Comparison of ENCODE assay signal across 18 mouse cellular contexts in the genomic region with DNA sequence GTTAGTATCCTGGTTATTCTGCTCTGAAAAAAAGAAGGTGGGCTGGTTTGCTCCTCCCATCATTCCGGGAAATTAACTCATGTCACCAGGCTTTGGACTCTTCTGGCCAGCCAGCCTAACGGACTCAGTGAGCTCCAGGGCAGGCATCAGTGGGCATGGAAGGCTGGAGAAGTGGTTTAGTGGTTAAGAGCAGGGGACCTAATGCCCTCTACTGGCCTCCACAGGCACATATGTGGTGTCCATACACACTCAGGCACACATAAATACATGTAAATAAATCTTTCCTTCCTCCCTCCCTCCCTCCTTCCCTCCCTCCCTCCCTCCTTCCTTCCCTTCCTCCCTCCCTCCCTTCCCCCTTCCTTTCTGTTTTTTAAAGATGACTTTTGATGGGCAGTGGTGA. TPM values are rescaled to one million over a fixed set of nuclear protein-coding genes. Genes with fewer than 3 reads are reported as not detected.
DNase-seq lines count a peak whose midpoint lies in the region; ATAC-seq and TF ChIP-seq lines count a peak whose summit lies in the region.
"Had no signal": no experiment of that assay in that cellular context is flagged by ENCODE, and none has a peak within 500 bp of the region (broad histone marks: within the 10 kb centered on the region; RNA-seq: fewer than 3 reads in every experiment).

No protein-coding gene starts in this region.

- WGBS in hindbrain, postnatal 0 days: 25% methylated on average over 2 of the region's 2 CpGs
- WGBS in hindbrain, embryonic 16.5 days: 21% methylated on average over 2 of the region's 2 CpGs
- 41% methylated on average over 2 of the region's 2 CpGs for WGBS in liver, embryonic 12.5 days (ENCODE audit: insufficient replicate concordance)

- H3K4me2 ChIP-seq in hindbrain, postnatal 0 days (ENCODE audit: low read depth, low read length): no peak overlapping the region
- no peak overlapping the region for H3K4me2 ChIP-seq in hindbrain, embryonic 16.5 days (ENCODE audit: low read length)
- H3K4me2 ChIP-seq in liver, embryonic 12.5 days: peak overlapping the region; percentile 47

- no peak overlapping the region for H3K27ac ChIP-seq in hindbrain, postnatal 0 days
- no peak overlapping the region for H3K27ac ChIP-seq in hindbrain, embryonic 16.5 days (ENCODE audit: low read depth, low read length)
- H3K27ac ChIP-seq in liver, embryonic 12.5 days: no peak overlapping the region
- H3K27ac ChIP-seq: heart, embryonic 10.5 days had no signal

- no peaks in the 10 kb centered on the region for H3K9me3 ChIP-seq in hindbrain, postnatal 0 days (ENCODE audit: low read length)
- no peaks in the 10 kb centered on the region for H3K9me3 ChIP-seq in hindbrain, embryonic 16.5 days (ENCODE audit: control insufficient read depth, low read length)
- no peaks in the 10 kb centered on the region for H3K9me3 ChIP-seq in liver, embryonic 12.5 days (replicated peaks)
- H3K9me3 ChIP-seq: heart, embryonic 10.5 days; megakaryocyte, embryonic 14.5 days had no signal

- H3K4me1 ChIP-seq in hindbrain, postnatal 0 days (ENCODE audit: insufficient read depth, low read length): no peaks in the 10 kb centered on the region
- H3K4me1 ChIP-seq in hindbrain, embryonic 16.5 days (ENCODE audit: control insufficient read depth, insufficient read depth, low read depth, low read length): peaks cover 12% of the 10 kb centered on the region; the same call in 1 of the 2 replicates
- H3K4me1 ChIP-seq in liver, embryonic 12.5 days: peaks cover 24% of the 10 kb centered on the region
- H3K4me1 ChIP-seq: heart, embryonic 10.5 days had no signal

- H3K9ac ChIP-seq in hindbrain, postnatal 0 days (replicated peaks; ENCODE audit: low read length): no peak overlapping the region
- H3K9ac ChIP-seq in hindbrain, embryonic 16.5 days (ENCODE audit: low read depth, low read length): no peak overlapping the region
- no peak overlapping the region for H3K9ac ChIP-seq in liver, embryonic 12.5 days

- H3K27me3 ChIP-seq in hindbrain, postnatal 0 days (ENCODE audit: insufficient read depth, low read length): no peaks in the 10 kb centered on the region
- no peaks in the 10 kb centered on the region for H3K27me3 ChIP-seq in hindbrain, embryonic 16.5 days (replicated peaks; ENCODE audit: control insufficient read depth, insufficient read depth, low read length)
- no peaks in the 10 kb centered on the region for H3K27me3 ChIP-seq in liver, embryonic 12.5 days (replicated peaks)

- TF ChIP-seq CTCF in hindbrain, postnatal 0 days (IDR thresholded peaks at IDR 0.05; ENCODE audit: low read depth): peak; percentile 42; the same call in 1 of the 2 replicates

- H3K36me3 ChIP-seq in hindbrain, postnatal 0 days (ENCODE audit: insufficient read depth, low read length): no peaks in the 10 kb centered on the region
- H3K36me3 ChIP-seq in hindbrain, embryonic 16.5 days (ENCODE audit: control insufficient read depth, insufficient read depth, low read length): no peaks in the 10 kb centered on the region
- no peaks in the 10 kb centered on the region for H3K36me3 ChIP-seq in liver, embryonic 12.5 days
- H3K36me3 ChIP-seq: heart, embryonic 10.5 days had no signal

- H3K4me3 ChIP-seq in hindbrain, postnatal 0 days (ENCODE audit: low read length): no peak overlapping the region
- no peak overlapping the region for H3K4me3 ChIP-seq in hindbrain, embryonic 16.5 days (ENCODE audit: low read length)
- no peak overlapping the region for H3K4me3 ChIP-seq in liver, embryonic 12.5 days
- H3K4me3 ChIP-seq: heart, embryonic 10.5 days had no signal

- DNase-seq in hindbrain, postnatal 0 days (ENCODE audit: low spot score): no peak
- DNase-seq in retina, postnatal 1 day: peak; percentile 16
- DNase-seq in retina, embryonic 14.5 days (ENCODE audit: low spot score): no peak
- no peak for DNase-seq in B cell, adult 2 months
- no peak for DNase-seq in cerebellum, postnatal 4 days (ENCODE audit: low spot score in 2 of 2)
- DNase-seq: cerebellum, adult 11-12 months; embryo, embryonic 11 days; gastrocnemius, postnatal 10 days; heart, postnatal 36 days; kidney, postnatal 10 days; thymus, postnatal 36 days had no signal

- no peak for ATAC-seq in hindbrain, postnatal 0 days
- no peak for ATAC-seq in hindbrain, embryonic 16.5 days
- no peak for ATAC-seq in liver, embryonic 12.5 days
- ATAC-seq: forebrain, embryonic 16.5 days; inflammation-experienced regulatory T-cells, adult 6 months had no signal

RNA-seq across cellular contexts. Expression of gene Tmod3, which starts 3.7 kb away (rescaled TPM):
- total RNA-seq in hindbrain, postnatal 0 days (2014; rRNA removed): 33.5 and 36.6 TPM in 2 replicates
- 70.7 and 76.5 TPM in 2 replicates for polyA plus RNA-seq in hindbrain, postnatal 0 days (2015; fragmentation: Nextera tagmentation; extraction: Ambion mirVana)
- polyA plus RNA-seq in hindbrain, embryonic 16.5 days (2015; fragmentation: Nextera tagmentation; extraction: Ambion mirVana): 75.6 and 79.5 TPM in 2 replicates
- 37.6 and 39.0 TPM in 2 replicates for polyA plus RNA-seq in liver, embryonic 12.5 days (2016; fragmentation: Nextera tagmentation; extraction: Ambion mirVana)

RNA-seq across cellular contexts. Expression of gene Tmod2, which starts 47.9 kb away (rescaled TPM):
- 125 and 126 TPM in 2 replicates for total RNA-seq in hindbrain, postnatal 0 days (2014; rRNA removed)
- polyA plus RNA-seq in hindbrain, postnatal 0 days (2015; fragmentation: Nextera tagmentation; extraction: Ambion mirVana): 361 and 363 TPM in 2 replicates
- polyA plus RNA-seq in hindbrain, embryonic 16.5 days (2015; fragmentation: Nextera tagmentation; extraction: Ambion mirVana): 291 and 339 TPM in 2 replicates
- polyA plus RNA-seq in liver, embryonic 12.5 days (2016; fragmentation: Nextera tagmentation; extraction: Ambion mirVana): 0.69 and 1.0 TPM in 2 replicates
- polyA plus RNA-seq: liver, adult 2 months had no signal

Comparison
In these comparisons a context has a peak if more than half of its experiments do, and no peak if none do; other contexts are left out.
1. RNA of gene Tmod2, which starts 47.9 kb away (polyA plus RNA-seq): 361 to 363 TPM in hindbrain, postnatal 0 days and 291 to 339 TPM in hindbrain, embryonic 16.5 days; 0.69 to 1.0 TPM in liver, embryonic 12.5 days; every median in the first group is over 100 times any median in the second.